Mouse (Mus musculus): Measurements from ENCODE around the gene Bbx.

- TF ChIP-seq CTCF (IDR thresholded peaks at IDR 0.05; ENCODE audit: low read depth) (no peak), EP300 (IDR thresholded peaks at IDR 0.05; ENCODE audit: low read depth) (no peak)
These were observed 271.5 kb downstream of the Bbx start for GRCm38 (mm10) chr16:50160418-50161271.

All from liver, embryonic 14.5 days (tissue).